Mouse (Mus musculus): ENCODE data around the gene Gm3005.
"Not testable (repeated sequence)": the region's sequence is repeated elsewhere in the genome, so short reads cannot be mapped to it uniquely, and the experiment has no call there.

The Gm3005 gene
- long read RNA-seq, experiment 1: 0 reads
- long read RNA-seq, experiment 2: 0 reads

- intact Hi-C loops (cut with DNase I): not testable (repeated sequence)
These were observed at the start of gene Gm3005 for GRCm38 (mm10) chr14:3427803-3428202. Gene Gm3005, plus strand, starts transcription at chr14:3428103.

- intact Hi-C loops (cut with DNase I): not testable (repeated sequence)
These were observed 33.1 kb upstream of the Gm3005 start, which contains the start of gene Gm10413 for GRCm38 (mm10) chr14:3394793-3395192. Gene Gm10413, plus strand, starts transcription at chr14:3395093.

GRCm38 (mm10) chr14:3412314-3412713 lies 15.6 kb upstream of the Gm3005 start, which contains the start of gene Gm10409:
Gene Gm10409, plus strand, starts transcription at chr14:3412614.
- intact Hi-C loops (cut with DNase I): not testable (repeated sequence)

- intact Hi-C loops (cut with DNase I): not testable (repeated sequence)
These were observed 21.2 kb downstream of the Gm3005 start, which contains the start of gene Gm10408 for GRCm38 (mm10) chr14:3449079-3449478. Gene Gm10408, plus strand, starts transcription at chr14:3449379.

GRCm38 (mm10) chr14:3634212-3634611 lies 206.3 kb downstream of the Gm3005 start, which contains the start of gene Gm3012:
Gene Gm3012, plus strand, starts transcription at chr14:3634512.
- intact Hi-C loops (cut with DNase I): not testable (repeated sequence)

All from adrenal gland (tissue).